Mouse (Mus musculus) heart, embryonic 16.5 days (tissue): ENCODE results near the gene 4930548H24Rik. TPM values are rescaled to one million over a fixed set of nuclear protein-coding genes. Genes with fewer than 3 reads are reported as not detected.

Experiments
- ATAC-seq: fragments of 200-750 bp; cut with Nextera tagmentation; replicated peaks from 2 replicates; pipeline ENCODE4 v1.8.0; 2017; ENCODE audit warnings: moderate number of reproducible peaks; ENCODE audit not compliant: insufficient read depth, low FRiP score; ENCODE audit errors: extremely low read depth
- H3K27ac ChIP-seq: fragments of 300-500 bp; sonication (generic); 2 replicates; pipeline ENCODE4 v1.5.1; 2014; ENCODE audit warnings: mild to moderate bottlenecking, low read length, control low read depth, moderate library complexity
- H3K27me3 ChIP-seq: fragments of 300-500 bp; sonication (generic); 2 replicates; pipeline ENCODE4 v1.6.1; 2014; ENCODE audit warnings: low read length, mixed read lengths; ENCODE audit not compliant: control insufficient read depth, insufficient read depth
- H3K36me3 ChIP-seq: fragments of 300-500 bp; sonication (generic); 2 replicates; pipeline ENCODE4 v1.6.1; 2014; ENCODE audit not compliant: control insufficient read depth, insufficient read depth
- H3K4me1 ChIP-seq: fragments of 300-500 bp; sonication (generic); 2 replicates; pipeline ENCODE4 v1.6.1; 2014; ENCODE audit warnings: low read length, mixed read lengths; ENCODE audit not compliant: control insufficient read depth, insufficient read depth
- H3K4me2 ChIP-seq: fragments of 300-500 bp; sonication (generic); 2 replicates; pipeline ENCODE4 v1.6.1; 2014; ENCODE audit warnings: low read depth, mild to moderate bottlenecking, control low read depth, low read length
- H3K4me3 ChIP-seq: fragments of 300-500 bp; sonication (generic); 2 replicates; pipeline ENCODE4 v1.5.1; 2014; ENCODE audit warnings: mild to moderate bottlenecking, control low read depth, low read length
- H3K9ac ChIP-seq: fragments of 300-500 bp; sonication (generic); 2 replicates; pipeline ENCODE4 v1.6.1; 2014; ENCODE audit warnings: low read length, control low read depth
- H3K9me3 ChIP-seq: fragments of 300-500 bp; sonication (generic); replicated peaks from 2 replicates; pipeline ENCODE4 v1.6.1; 2016; ENCODE audit warnings: low read length; ENCODE audit not compliant: control insufficient read depth
- WGBS: fragments of 180-500 bp; shearing (Covaris S2); extraction: QIAGEN DNeasy Blood & Tissue Kit; methylation state at CpG from one replicate; pipeline ENCODE4 v1.1.7; 2014; 5-methylcytosine and 5-hydroxymethylcytosine counted together
- polyA plus RNA-seq: library from polyadenylated mRNA; unstranded; fragments of >200 nt; fragmentation: Nextera tagmentation; extraction: Ambion mirVana; gene quantifications from 2 replicates; pipeline ENCODE4 v1.2.1, GENCODE M21; 2015

Gene 4930548H24Rik
- polyA plus RNA-seq = not detected in 2 replicates

DNA sequence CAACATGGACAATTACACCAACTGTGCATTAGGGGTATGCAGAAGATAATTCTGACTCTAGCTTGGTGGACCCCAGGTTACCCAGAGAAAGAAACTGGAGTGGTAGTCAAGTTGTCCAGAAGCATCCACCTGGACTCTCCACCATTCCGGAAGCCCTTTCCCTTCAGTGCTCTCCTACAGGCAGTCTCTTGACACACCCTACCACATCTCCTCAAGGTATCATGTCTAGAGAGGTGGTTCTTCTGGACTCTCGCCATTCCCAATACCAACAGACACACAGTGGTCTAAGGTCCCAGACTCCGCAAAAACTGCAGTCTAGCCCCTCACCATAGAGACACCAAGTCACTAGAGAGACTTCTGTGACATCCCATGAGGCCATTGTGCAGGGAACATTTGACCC, at the start of gene 4930548H24Rik:
4930548H24Rik (plus strand) TSS at position 301 of the 400 bp plus-strand sequence.
- no peak within 1 kb of the TSS for H3K4me3 ChIP-seq
- H3K9me3 ChIP-seq = no peaks in the 10 kb centered on the region
- no peaks in the 10 kb centered on the region for H3K4me1 ChIP-seq
- H3K27ac ChIP-seq = no peak within 1 kb of the TSS
- H3K36me3 ChIP-seq = peaks cover 9% of the 10 kb centered on the region
- WGBS = 92% methylated on average over 3 of the region's 3 CpGs
- ATAC-seq = no peak
- H3K27me3 ChIP-seq = no peaks in the 10 kb centered on the region
- no peak within 1 kb of the TSS for H3K4me2 ChIP-seq
- H3K9ac ChIP-seq = no peak within 1 kb of the TSS

DNA sequence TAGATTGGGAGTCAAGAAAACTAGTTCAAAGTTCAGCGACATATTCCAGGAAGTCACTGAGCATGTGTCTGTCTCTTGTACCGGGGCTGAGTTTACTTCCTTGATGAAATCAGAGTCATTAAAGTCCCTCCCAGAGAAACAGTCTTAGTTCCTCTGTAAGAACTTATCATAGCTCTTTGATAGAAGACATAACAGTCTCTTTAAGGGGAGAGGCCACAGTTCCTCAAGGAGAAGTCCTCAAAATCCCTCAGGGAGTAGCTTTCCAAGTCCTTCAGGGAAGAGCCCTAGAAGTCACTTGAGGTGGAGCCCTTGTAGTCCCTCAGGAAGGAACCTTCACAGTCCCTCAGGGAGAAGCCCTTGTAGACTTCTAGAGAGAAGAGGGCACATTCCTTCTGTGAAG, 34.2 kb upstream of the 4930548H24Rik start:
- H3K9me3 ChIP-seq = no peaks in the 10 kb centered on the region
- H3K9ac ChIP-seq = no peak overlapping the region
- ATAC-seq = no peak
- H3K4me3 ChIP-seq = no peak overlapping the region
- H3K27me3 ChIP-seq = no peaks in the 10 kb centered on the region
- H3K27ac ChIP-seq = no peak overlapping the region
- H3K36me3 ChIP-seq = no peaks in the 10 kb centered on the region
- H3K4me1 ChIP-seq = peaks cover 12% of the 10 kb centered on the region
- no peak overlapping the region for H3K4me2 ChIP-seq
- WGBS = 75% methylated on average over 2 of the region's 2 CpGs

DNA sequence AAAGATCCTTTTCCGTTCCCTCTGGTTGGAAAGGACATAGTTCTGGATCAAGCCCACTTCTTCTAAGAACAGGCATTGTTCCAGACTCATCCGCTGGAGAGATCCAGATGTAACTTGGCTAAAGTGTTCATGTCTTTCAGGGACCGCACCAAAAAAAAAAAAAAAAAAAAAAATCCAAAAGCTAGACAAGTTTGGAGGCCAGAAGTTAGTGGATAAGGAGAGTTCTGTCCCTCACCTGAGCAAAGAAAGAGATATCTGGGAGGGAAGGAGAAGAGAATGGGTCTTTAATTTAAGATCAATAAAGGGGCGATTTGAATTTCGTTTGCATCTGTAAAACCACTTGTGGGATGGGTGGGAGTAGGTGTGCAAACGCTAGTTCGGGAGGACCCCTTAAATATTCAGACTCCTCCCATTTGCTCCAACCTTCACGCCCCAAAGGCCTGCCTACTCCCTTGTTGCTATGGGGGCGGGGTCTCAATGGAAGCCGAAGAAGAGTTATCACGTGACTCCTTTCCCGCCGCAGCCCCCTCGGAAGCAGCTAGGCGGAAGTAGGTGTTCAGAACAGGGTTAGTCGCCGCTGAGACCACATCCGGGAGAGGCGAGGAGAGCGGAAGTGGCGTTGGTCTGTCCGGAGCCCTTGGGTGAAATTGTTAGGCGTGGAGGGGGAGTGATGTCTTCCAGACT, 33.5 kb upstream of the 4930548H24Rik start, which contains the start of gene Zfp512:
Zfp512 (plus strand) TSS at position 554 of the 684 bp plus-strand sequence.
- Histone ChIP-seq H3K4me1 (peaks cover 12% of the 10 kb centered on the region), H3K9ac (peak within 1 kb of the TSS; percentile 78), H3K27ac (peak within 1 kb of the TSS; percentile 68), H3K9me3 (no peaks in the 10 kb centered on the region), H3K4me2 (peak within 1 kb of the TSS; percentile 87), H3K27me3 (no peaks in the 10 kb centered on the region), H3K36me3 (no peaks in the 10 kb centered on the region), H3K4me3 (peak within 1 kb of the TSS; percentile 69)
- 6% methylated on average over 23 of the region's 23 CpGs for WGBS
- ATAC-seq = peak; percentile 99

DNA sequence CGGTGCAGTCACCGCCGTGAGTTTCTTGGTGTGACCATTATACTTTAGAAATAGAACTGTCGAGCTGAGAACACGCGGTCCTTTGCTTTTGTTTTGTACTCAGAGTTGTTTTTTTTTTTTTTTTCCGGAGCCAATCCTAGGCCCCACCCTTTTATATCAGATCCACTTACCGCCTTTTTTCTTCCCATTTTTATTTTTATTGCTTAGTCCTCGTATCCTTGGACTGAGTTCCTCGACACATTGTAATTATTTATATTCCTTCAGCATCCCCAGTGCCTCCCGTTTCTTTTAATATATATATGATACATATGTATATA, 33.0 kb upstream of the 4930548H24Rik start:
- peak overlapping the region; percentile 78 for H3K9ac ChIP-seq
- under 1% methylated on average over 11 of the region's 11 CpGs for WGBS
- H3K4me3 ChIP-seq = peak overlapping the region; percentile 69
- H3K4me1 ChIP-seq = peaks cover 12% of the 10 kb centered on the region
- no peaks in the 10 kb centered on the region for H3K36me3 ChIP-seq
- peak overlapping the region; percentile 87 for H3K4me2 ChIP-seq
- no peaks in the 10 kb centered on the region for H3K9me3 ChIP-seq
- H3K27ac ChIP-seq = peak overlapping the region; percentile 68
- H3K27me3 ChIP-seq = no peaks in the 10 kb centered on the region
- 0 out of 2 replicates have a peak, but pooled peaks have one; percentile 3 for ATAC-seq

DNA sequence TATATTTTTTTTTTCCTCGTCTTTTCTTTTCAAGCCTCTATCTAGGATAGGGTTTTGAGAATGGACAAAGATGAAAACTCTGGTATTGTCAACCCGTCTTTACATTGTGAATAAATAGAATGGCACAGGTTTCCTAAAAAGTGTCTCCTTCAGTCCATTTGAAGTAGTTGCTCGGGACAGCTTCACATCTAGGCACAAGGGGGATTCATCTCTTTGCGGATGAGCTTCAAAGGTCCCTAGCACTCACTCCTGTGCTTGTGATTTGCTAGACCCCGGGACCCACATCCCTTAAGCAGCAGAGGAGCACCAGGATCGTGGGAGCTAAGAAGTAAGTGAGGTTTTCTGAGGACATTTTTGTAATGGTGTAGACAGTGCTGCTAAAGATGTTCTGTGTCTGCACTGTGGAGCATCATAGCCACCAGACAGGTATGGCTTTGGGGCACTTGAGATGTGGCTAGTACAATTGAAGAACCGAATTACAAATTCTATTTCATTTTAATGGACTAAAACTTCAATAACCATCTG, 32.6 kb upstream of the 4930548H24Rik start:
- Histone ChIP-seq H3K27me3 (no peaks in the 10 kb centered on the region), H3K4me2 (peak overlapping the region; percentile 87), H3K9ac (peak overlapping the region; percentile 78), H3K9me3 (no peaks in the 10 kb centered on the region), H3K4me3 (peak overlapping the region; percentile 69), H3K27ac (no peak overlapping the region), H3K36me3 (no peaks in the 10 kb centered on the region), H3K4me1 (peaks cover 12% of the 10 kb centered on the region)
- WGBS = 11% methylated on average over 7 of the region's 7 CpGs
- no peak for ATAC-seq

DNA sequence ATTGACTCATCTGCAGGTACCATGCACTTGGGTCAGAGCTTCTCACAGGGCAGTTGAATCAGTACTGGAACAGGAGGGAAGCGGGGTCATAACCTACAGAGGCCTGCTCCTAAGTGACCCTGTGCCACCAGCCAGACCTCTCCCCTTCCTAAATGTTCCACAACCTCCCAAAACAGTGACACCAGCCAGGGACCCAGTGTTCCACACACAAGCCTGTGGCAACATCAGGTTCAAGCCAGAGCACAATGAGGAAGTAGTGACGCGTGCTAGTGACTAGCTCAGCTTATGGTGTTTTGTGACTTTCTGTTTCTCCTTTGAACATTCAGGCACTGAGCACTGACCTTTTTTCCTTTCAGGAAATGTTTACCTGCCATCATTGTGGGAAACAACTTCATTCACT, 17.7 kb upstream of the 4930548H24Rik start:
- 91% methylated on average over 3 of the region's 3 CpGs for WGBS
- Histone ChIP-seq H3K9me3 (no peaks in the 10 kb centered on the region), H3K27me3 (no peaks in the 10 kb centered on the region), H3K4me2 (no peak overlapping the region), H3K9ac (no peak overlapping the region), H3K27ac (no peak overlapping the region), H3K4me1 (no peaks in the 10 kb centered on the region), H3K36me3 (peaks cover 47% of the 10 kb centered on the region), H3K4me3 (no peak overlapping the region)
- ATAC-seq = no peak

DNA sequence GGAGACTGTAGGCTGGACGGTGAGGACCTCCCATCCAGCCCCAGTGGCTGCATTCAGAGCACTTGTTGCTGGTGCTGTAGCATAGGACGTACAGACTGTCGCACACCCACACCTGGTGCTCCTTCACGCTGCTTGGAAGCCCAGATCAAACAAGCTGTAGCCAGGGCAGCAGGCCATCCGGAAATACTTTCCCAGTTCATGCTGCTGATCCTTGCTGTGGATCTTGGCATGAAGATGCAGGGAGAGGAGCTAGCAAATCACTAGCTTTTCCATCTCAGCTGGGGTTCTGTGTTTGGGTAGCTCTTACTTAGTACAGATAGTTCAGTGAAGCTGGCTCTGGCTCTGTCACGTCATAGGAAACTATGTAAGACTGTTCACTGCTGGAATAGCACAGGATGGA, 15.8 kb upstream of the 4930548H24Rik start:
- Histone ChIP-seq H3K4me2 (no peak overlapping the region), H3K9me3 (no peaks in the 10 kb centered on the region), H3K9ac (no peak overlapping the region), H3K36me3 (peaks cover 66% of the 10 kb centered on the region), H3K27ac (no peak overlapping the region), H3K4me3 (no peak overlapping the region), H3K27me3 (no peaks in the 10 kb centered on the region), H3K4me1 (no peaks in the 10 kb centered on the region)
- 91% methylated on average over 6 of the region's 6 CpGs for WGBS
- no peak for ATAC-seq

DNA sequence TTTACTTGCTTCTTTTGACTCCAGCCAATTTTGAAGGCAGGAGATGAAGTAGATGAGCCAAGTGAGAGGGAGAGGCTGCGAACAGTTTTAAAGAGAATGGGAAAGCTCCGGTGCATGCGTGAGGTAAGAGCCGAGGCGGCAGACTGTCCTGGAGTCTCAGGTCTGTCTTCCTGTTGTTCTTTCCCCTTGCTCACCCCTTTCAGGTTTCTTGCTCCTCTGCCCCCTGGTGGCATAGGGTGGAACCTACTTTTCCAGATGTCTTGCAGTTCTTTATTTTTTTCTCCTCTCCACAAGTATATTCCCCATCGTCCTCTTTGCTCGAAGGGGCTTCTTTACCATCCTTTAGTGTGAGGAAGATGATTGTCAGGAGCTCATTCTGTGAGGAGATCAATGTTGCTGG, 15.2 kb upstream of the 4930548H24Rik start:
- H3K27ac ChIP-seq = no peak overlapping the region
- H3K4me1 ChIP-seq = no peaks in the 10 kb centered on the region
- H3K36me3 ChIP-seq = peaks cover 66% of the 10 kb centered on the region
- no peak overlapping the region for H3K4me2 ChIP-seq
- 65% methylated on average over 7 of the region's 7 CpGs for WGBS
- H3K9ac ChIP-seq = no peak overlapping the region
- no peak overlapping the region for H3K4me3 ChIP-seq
- ATAC-seq = no peak
- no peaks in the 10 kb centered on the region for H3K9me3 ChIP-seq
- H3K27me3 ChIP-seq = no peaks in the 10 kb centered on the region

DNA sequence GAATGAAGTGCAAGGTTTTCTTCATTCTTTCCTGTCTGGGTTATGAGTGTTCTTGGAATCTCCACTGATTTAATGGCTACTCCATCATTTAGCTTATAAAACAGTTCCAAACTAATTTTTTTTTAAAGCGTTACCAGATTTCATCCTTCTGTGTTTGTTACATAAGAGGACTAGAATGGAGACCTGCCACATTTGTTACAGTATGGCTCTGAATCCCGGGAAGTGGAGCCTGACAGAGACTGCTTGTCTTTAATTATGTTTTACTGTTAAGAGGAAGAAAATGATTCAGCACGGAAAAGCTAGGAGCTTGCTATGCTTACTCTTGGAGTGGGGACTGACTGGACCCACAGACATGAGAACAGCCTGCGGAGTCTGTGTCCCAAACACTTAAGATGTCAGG, 5.0 kb upstream of the 4930548H24Rik start:
- Histone ChIP-seq H3K27me3 (no peaks in the 10 kb centered on the region), H3K4me3 (no peak overlapping the region), H3K4me1 (no peaks in the 10 kb centered on the region), H3K9me3 (no peaks in the 10 kb centered on the region), H3K27ac (no peak overlapping the region), H3K36me3 (peaks cover 47% of the 10 kb centered on the region), H3K4me2 (no peak overlapping the region), H3K9ac (no peak overlapping the region)
- WGBS = 85% methylated on average over 4 of the region's 4 CpGs
- no peak for ATAC-seq
